28 mouse cellular contexts compared by ENCODE assay signal in the genomic region with DNA sequence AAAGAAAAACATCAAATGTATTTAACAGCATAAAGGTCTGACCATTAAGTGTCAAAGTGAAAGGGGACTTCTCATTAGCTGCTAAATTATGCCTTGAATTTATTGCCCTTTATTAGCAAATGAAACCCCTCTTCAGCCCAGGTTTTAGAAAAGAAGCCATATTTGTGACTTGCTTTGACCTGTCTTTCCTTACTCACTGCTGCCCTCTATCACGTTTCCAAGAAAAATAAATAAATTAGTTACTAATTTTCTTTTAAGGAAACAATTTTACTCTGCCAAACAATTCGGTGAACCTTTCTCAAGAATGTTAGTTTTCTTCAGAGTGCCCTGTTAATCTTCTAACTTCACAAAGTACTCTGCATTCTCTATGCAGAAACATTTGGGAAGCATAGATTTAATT.
DNase-seq lines count a peak whose midpoint lies in the region; ATAC-seq and TF ChIP-seq lines count a peak whose summit lies in the region.
"Had no signal": no experiment of that assay in that cellular context is flagged by ENCODE, and none has a peak within 500 bp of the region (broad histone marks: within the 10 kb centered on the region; RNA-seq: fewer than 3 reads in every experiment).

No protein-coding gene starts in this region.

- H3K36me3 ChIP-seq in heart, adult 2 months (ENCODE audit: control insufficient read depth, insufficient read depth, low read length), result no peaks in the 10 kb centered on the region
- H3K36me3 ChIP-seq in heart, embryonic 11.5 days (ENCODE audit: control insufficient read depth, insufficient read depth, low read length), result no peaks in the 10 kb centered on the region
- H3K36me3 ChIP-seq in midbrain, postnatal 0 days (ENCODE audit: insufficient read depth, low read length), result no peaks in the 10 kb centered on the region
- H3K36me3 ChIP-seq in midbrain, embryonic 14.5 days (ENCODE audit: control insufficient read depth, insufficient read depth, low read length), result no peaks in the 10 kb centered on the region
- H3K36me3 ChIP-seq: embryonic facial prominence, embryonic 10.5 days; embryonic facial prominence, embryonic 15.5 days; heart, embryonic 13.5 days; kidney, embryonic 15.5 days; midbrain, embryonic 15.5 days had no signal

- no peaks in the 10 kb centered on the region for H3K9me3 ChIP-seq in heart, embryonic 11.5 days (replicated peaks; ENCODE audit: control insufficient read depth, low read length)
- no peaks in the 10 kb centered on the region for H3K9me3 ChIP-seq in midbrain, postnatal 0 days (ENCODE audit: low read length)
- no peaks in the 10 kb centered on the region for H3K9me3 ChIP-seq in midbrain, embryonic 14.5 days (ENCODE audit: control insufficient read depth, low read length)
- H3K9me3 ChIP-seq: embryonic facial prominence, embryonic 10.5 days; embryonic facial prominence, embryonic 15.5 days; heart, embryonic 13.5 days; kidney, embryonic 15.5 days; midbrain, embryonic 15.5 days had no signal

- 64% methylated on average over 2 of the region's 2 CpGs for WGBS in heart, adult 2 months
- 54% methylated on average over 2 of the region's 2 CpGs for WGBS in heart, embryonic 11.5 days (ENCODE audit: insufficient replicate concordance)
- 68% methylated on average over 2 of the region's 2 CpGs for WGBS in midbrain, postnatal 0 days
- WGBS in midbrain, embryonic 14.5 days, result 72% methylated on average over 2 of the region's 2 CpGs

- H3K27me3 ChIP-seq in heart, adult 2 months (ENCODE audit: control insufficient read depth, insufficient read depth, low read length), result no peaks in the 10 kb centered on the region
- no peaks in the 10 kb centered on the region; the same call in 1 of the 2 replicates for H3K27me3 ChIP-seq in heart, embryonic 11.5 days (ENCODE audit: control insufficient read depth, insufficient read depth, low read length)
- no peaks in the 10 kb centered on the region for H3K27me3 ChIP-seq in midbrain, postnatal 0 days (ENCODE audit: insufficient read depth, low read length)
- H3K27me3 ChIP-seq in midbrain, embryonic 14.5 days (ENCODE audit: control insufficient read depth, insufficient read depth, low read length), result no peaks in the 10 kb centered on the region
- H3K27me3 ChIP-seq: embryonic facial prominence, embryonic 15.5 days; kidney, embryonic 15.5 days; midbrain, embryonic 15.5 days had no signal

- no peaks in the 10 kb centered on the region for H3K79me2 ChIP-seq in heart, adult 2 months (replicated peaks; ENCODE audit: control insufficient read depth, insufficient read depth, low read length)

- H3K4me2 ChIP-seq in heart, embryonic 11.5 days, result no peak overlapping the region
- H3K4me2 ChIP-seq in midbrain, postnatal 0 days (ENCODE audit: low read depth, low read length, poor library complexity, severe bottlenecking), result no peak overlapping the region
- H3K4me2 ChIP-seq in midbrain, embryonic 14.5 days (ENCODE audit: low read length), result no peak overlapping the region
- H3K4me2 ChIP-seq: embryonic facial prominence, embryonic 15.5 days; heart, embryonic 13.5 days; kidney, embryonic 15.5 days; liver, embryonic 11.5 days; midbrain, embryonic 15.5 days had no signal

- TF ChIP-seq CTCF in heart, adult 2 months (IDR thresholded peaks at IDR 0.05), result peak; percentile 13; the same call in 1 of the 2 replicates
- TF ChIP-seq CTCF in layer of hippocampus, adult 2 months (conservative IDR thresholded peaks at IDR 0.05), result peak; percentile 54
- peak; percentile 51 for TF ChIP-seq CTCF in midbrain, postnatal 0 days (IDR thresholded peaks at IDR 0.05)

- H3K9ac ChIP-seq in heart, adult 2 months (ENCODE audit: low read depth, low read length), result no peak overlapping the region
- no peak overlapping the region for H3K9ac ChIP-seq in heart, embryonic 11.5 days (ENCODE audit: low read depth, low read length)
- no peak overlapping the region for H3K9ac ChIP-seq in midbrain, postnatal 0 days (replicated peaks; ENCODE audit: low read length, poor library complexity, severe bottlenecking)
- H3K9ac ChIP-seq in midbrain, embryonic 14.5 days (replicated peaks; ENCODE audit: low read length), result no peak overlapping the region
- H3K9ac ChIP-seq: embryonic facial prominence, embryonic 15.5 days; heart, embryonic 13.5 days; kidney, embryonic 15.5 days; midbrain, embryonic 15.5 days had no signal

- no peak overlapping the region for H3K4me3 ChIP-seq in heart, adult 2 months
- H3K4me3 ChIP-seq in heart, embryonic 11.5 days (ENCODE audit: low read depth, low read length), result no peak overlapping the region
- H3K4me3 ChIP-seq in layer of hippocampus, adult 2 months, result no peak overlapping the region
- H3K4me3 ChIP-seq in midbrain, postnatal 0 days (ENCODE audit: low read depth, low read length), result no peak overlapping the region
- H3K4me3 ChIP-seq in midbrain, embryonic 14.5 days (replicated peaks; ENCODE audit: low read depth, low read length), result no peak overlapping the region
- H3K4me3 ChIP-seq: embryonic facial prominence, embryonic 10.5 days; embryonic facial prominence, embryonic 15.5 days; gastrocnemius, adult 2 months; heart, embryonic 13.5 days; kidney, embryonic 15.5 days; midbrain, embryonic 15.5 days had no signal

- no peak for TF ChIP-seq POLR2A in heart, adult 2 months (IDR thresholded peaks at IDR 0.05; ENCODE audit: insufficient read depth, low read depth, low read length)

- no peak for ATAC-seq in heart, embryonic 11.5 days (replicated peaks; ENCODE audit: insufficient number of reproducible peaks, low FRiP score, low TSS enrichment)
- no peak for ATAC-seq in midbrain, postnatal 0 days (ENCODE audit: low FRiP score)
- ATAC-seq in midbrain, embryonic 14.5 days (ENCODE audit: low FRiP score, low TSS enrichment), result no peak
- ATAC-seq: activated CD4-positive, CD25-positive, alpha-beta regulatory T cell, adult 4 months; forebrain, embryonic 14.5 days; midbrain, embryonic 15.5 days had no signal

- no peaks in the 10 kb centered on the region for H3K4me1 ChIP-seq in heart, adult 2 months (ENCODE audit: control insufficient read depth, insufficient read depth, low read length)
- peaks cover 4% of the 10 kb centered on the region; the same call in 1 of the 2 replicates for H3K4me1 ChIP-seq in heart, embryonic 11.5 days (ENCODE audit: control insufficient read depth, insufficient read depth, low read length)
- no peaks in the 10 kb centered on the region for H3K4me1 ChIP-seq in midbrain, postnatal 0 days (ENCODE audit: insufficient read depth, low read length)
- peaks cover 2% of the 10 kb centered on the region; the same call in 1 of the 2 replicates for H3K4me1 ChIP-seq in midbrain, embryonic 14.5 days (ENCODE audit: control insufficient read depth, insufficient read depth, low read length)
- H3K4me1 ChIP-seq: embryonic facial prominence, embryonic 15.5 days had no signal

- intact Hi-C loops in heart, adult 2 months (cut with DNase I), result no loop called here

- TF ChIP-seq EP300 in heart, adult 2 months (IDR thresholded peaks at IDR 0.05; ENCODE audit: insufficient read depth, low read depth, low read length), result no peak

- no peak overlapping the region for H3K27ac ChIP-seq in heart, adult 2 months
- H3K27ac ChIP-seq in heart, embryonic 11.5 days (ENCODE audit: low read depth, low read length), result no peak overlapping the region
- H3K27ac ChIP-seq in layer of hippocampus, adult 2 months, result no peak overlapping the region
- H3K27ac ChIP-seq in midbrain, postnatal 0 days (ENCODE audit: low read depth, low read length), result no peak overlapping the region
- no peak overlapping the region for H3K27ac ChIP-seq in midbrain, embryonic 14.5 days (replicated peaks; ENCODE audit: low read depth, low read length)
- H3K27ac ChIP-seq: embryonic facial prominence, embryonic 10.5 days; embryonic facial prominence, embryonic 15.5 days; gastrocnemius, adult 2 months; heart, embryonic 13.5 days; kidney, embryonic 15.5 days; midbrain, embryonic 15.5 days had no signal

- no peak for DNase-seq in heart, adult 2 months
- DNase-seq in layer of hippocampus, adult 2 months (ENCODE audit: low spot score in 2 of 2), result no peak
- no peak for DNase-seq in layer of hippocampus, adult 18-20 months (ENCODE audit: low spot score in 2 of 2)
- no peak for DNase-seq in midbrain, postnatal 0 days (ENCODE audit: low spot score)
- no peak for DNase-seq in midbrain, embryonic 14.5 days
- DNase-seq in spleen, adult 12 weeks (ENCODE audit: low spot score), result no peak
- DNase-seq: adrenal gland, adult 8-10 months; cerebellum, adult 8-10 months; cerebellum, postnatal 25 days; gastrocnemius, adult 2 months; gastrocnemius, postnatal 36 days; heart, adult 18-20 months; heart, postnatal 14 days; kidney, adult 11 months; kidney, postnatal 36 days; layer of hippocampus, postnatal 36 days; right cerebral cortex, adult 18-20 months; right cerebral cortex, postnatal 4 days; thymus, postnatal 4 days had no signal
